Mouse (Mus musculus): ENCODE results near the gene Nrn1l. TPM values are rescaled to one million over a fixed set of nuclear protein-coding genes. Genes with fewer than 3 reads are reported as not detected.

The Nrn1l gene
- polyA plus RNA-seq, 1 experiment: 4.2 TPM

GRCm38 (mm10) chr8:105942542-105942941 lies 49.2 kb downstream of the Nrn1l start:
- DNase-seq (ENCODE audit: extremely low spot score in 1 of 2, low spot score in 1 of 2): no peak

GRCm38 (mm10) chr8:105943321-105943739 lies 50.0 kb downstream of the Nrn1l start, which contains the start of gene Lcat:
Gene Lcat (minus strand): TSS chr8:105943382.
- DNase-seq (ENCODE audit: extremely low spot score in 1 of 2, low spot score in 1 of 2): peak in 1 of 2 experiments; percentile 51

Other genes with a start within 250 kb of the Nrn1l start
- gene Carmil2, start 207.3 kb upstream of the Nrn1l start, polyA plus RNA-seq (2012; rRNA removed): 33.6 and 37.2 TPM in 2 replicates
- gene Acd, start 192.5 kb upstream of the Nrn1l start, polyA plus RNA-seq (2012; rRNA removed): 42.5 and 46.0 TPM in 2 replicates
- gene Pard6a, start 192.4 kb upstream of the Nrn1l start, polyA plus RNA-seq (2012; rRNA removed): 49.5 and 57.0 TPM in 2 replicates
- 0.38 and 0.92 TPM in 2 replicates for gene 4933405L10Rik, start 185.9 kb upstream of the Nrn1l start, polyA plus RNA-seq (2012; rRNA removed)
- 15.6 and 16.0 TPM in 2 replicates for gene Enkd1, start 185.4 kb upstream of the Nrn1l start, polyA plus RNA-seq (2012; rRNA removed)
- 18.1 and 21.5 TPM in 2 replicates for gene Gfod2, start 134.9 kb upstream of the Nrn1l start, polyA plus RNA-seq (2012; rRNA removed)
- gene Ranbp10, start 66.2 kb upstream of the Nrn1l start, polyA plus RNA-seq (2012; rRNA removed): 24.2 and 28.5 TPM in 2 replicates
- 0.17 TPM in 1 of 2 replicates, not detected in the other for gene Tsnaxip1, start 65.8 kb upstream of the Nrn1l start, polyA plus RNA-seq (2012; rRNA removed)
- gene Cenpt, start 40.3 kb upstream of the Nrn1l start, polyA plus RNA-seq (2012; rRNA removed): 31.5 and 32.3 TPM in 2 replicates
- 47.0 and 47.1 TPM in 2 replicates for gene Thap11, start 38.4 kb upstream of the Nrn1l start, polyA plus RNA-seq (2012; rRNA removed)
- gene Nutf2, start 33.0 kb upstream of the Nrn1l start, polyA plus RNA-seq (2012; rRNA removed): 79.7 and 94.9 TPM in 2 replicates
- 71.6 and 78.3 TPM in 2 replicates for gene Edc4, start 12.7 kb upstream of the Nrn1l start, polyA plus RNA-seq (2012; rRNA removed)
- 13.3 TPM in 2 replicates for gene Pskh1, start 6.9 kb downstream of the Nrn1l start, polyA plus RNA-seq (2012; rRNA removed)
- gene Ctrl, start 40.3 kb downstream of the Nrn1l start, polyA plus RNA-seq (2012; rRNA removed): 4.5 and 4.9 TPM in 2 replicates
- 115 and 125 TPM in 2 replicates for gene Psmb10, start 44.9 kb downstream of the Nrn1l start, polyA plus RNA-seq (2012; rRNA removed)
- 75.1 and 75.6 TPM in 2 replicates for gene Lcat, start 49.8 kb downstream of the Nrn1l start, polyA plus RNA-seq (2012; rRNA removed)
- gene Slc12a4, start 72.5 kb downstream of the Nrn1l start, polyA plus RNA-seq (2012; rRNA removed): 24.9 and 28.3 TPM in 2 replicates
- gene Dpep3, start 85.9 kb downstream of the Nrn1l start, polyA plus RNA-seq (2012; rRNA removed): not detected in 2 replicates
- 27.1 and 28.5 TPM in 2 replicates for gene Dus2, start 97.8 kb downstream of the Nrn1l start, polyA plus RNA-seq (2012; rRNA removed)
- not detected in 2 replicates for gene Dpep2nb, start 112.4 kb downstream of the Nrn1l start, polyA plus RNA-seq (2012; rRNA removed)
- gene Ddx28, start 118.3 kb downstream of the Nrn1l start, polyA plus RNA-seq (2012; rRNA removed): 9.6 and 11.4 TPM in 2 replicates
- 7.7 TPM in 2 replicates for gene Nfatc3, start 165.3 kb downstream of the Nrn1l start, polyA plus RNA-seq (2012; rRNA removed)
- gene Esrp2, start 243.4 kb downstream of the Nrn1l start, polyA plus RNA-seq (2012; rRNA removed): 0.21 and 0.24 TPM in 2 replicates